Mouse (Mus musculus) limb, embryonic 14.5 days (tissue): ENCODE data around the gene Qars. TPM values are rescaled to one million over a fixed set of nuclear protein-coding genes. Genes with fewer than 3 reads are reported as not detected.

ENCODE experiments used
- ATAC-seq: fragments of 200-750 bp; cut with Nextera tagmentation; 2 replicates; pipeline ENCODE4 v1.8.0; 2017; ENCODE audit warnings: low read depth, moderate number of reproducible peaks, moderate TSS enrichment; ENCODE audit not compliant: low FRiP score
- DNase-seq: peaks from one replicate; pipeline ENCODE4 v3.0.0-alpha.2; 2015; ENCODE audit warnings: low spot score
- H3K27ac ChIP-seq: fragments of 300-500 bp; sonication (generic); replicated peaks from 2 replicates; pipeline ENCODE4 v1.5.1; 2014; ENCODE audit warnings: low read depth, mild to moderate bottlenecking, low read length, moderate library complexity, mixed read lengths
- H3K27me3 ChIP-seq: fragments of 300-500 bp; sonication (generic); 2 replicates; pipeline ENCODE4 v1.6.1; 2014; ENCODE audit warnings: low read length, mixed read lengths; ENCODE audit not compliant: control insufficient read depth, insufficient read depth
- H3K36me3 ChIP-seq: fragments of 300-500 bp; sonication (generic); 2 replicates; pipeline ENCODE4 v1.6.1; 2014; ENCODE audit warnings: mild to moderate bottlenecking, low read length, moderate library complexity, mixed read lengths; ENCODE audit not compliant: control insufficient read depth, insufficient read depth
- H3K4me1 ChIP-seq: fragments of 300-500 bp; sonication (generic); 2 replicates; pipeline ENCODE4 v1.6.1; 2014; ENCODE audit warnings: antibody characterized with exemption, low read length, mixed read lengths; ENCODE audit not compliant: control insufficient read depth, insufficient read depth
- H3K4me2 ChIP-seq: fragments of 300-500 bp; sonication (generic); replicated peaks from 2 replicates; pipeline ENCODE4 v1.6.1; 2014; ENCODE audit warnings: low read depth, mild to moderate bottlenecking, low read length, moderate library complexity; ENCODE audit not compliant: severe bottlenecking
- H3K4me3 ChIP-seq: fragments of 300-500 bp; sonication (generic); replicated peaks from 2 replicates; pipeline ENCODE4 v1.5.1; 2014; ENCODE audit warnings: low read length
- H3K9ac ChIP-seq: fragments of 300-500 bp; sonication (generic); 2 replicates; pipeline ENCODE4 v1.6.1; 2014; ENCODE audit warnings: mild to moderate bottlenecking, low read depth, low read length, moderate library complexity; ENCODE audit not compliant: severe bottlenecking
- H3K9me3 ChIP-seq: fragments of 300-500 bp; sonication (generic); 2 replicates; pipeline ENCODE4 v1.6.1; 2016; ENCODE audit warnings: low read length; ENCODE audit not compliant: control insufficient read depth
- POLR2A ChIP-seq: fragments of 200-500 bp; IDR thresholded peaks from 2 replicates; pipeline ENCODE4 v1.8.0; 2012; ENCODE audit warnings: inconsistent platforms, mild to moderate bottlenecking, moderate library complexity, borderline replicate concordance; ENCODE audit not compliant: insufficient read depth, insufficient read length; ENCODE audit errors: extremely low read depth
- WGBS: fragments of 180-500 bp; shearing (Covaris S2); extraction: QIAGEN DNeasy Blood & Tissue Kit; methylation state at CpG from one replicate; pipeline ENCODE4 v1.1.7; 2014; 5-methylcytosine and 5-hydroxymethylcytosine counted together
- polyA plus RNA-seq, 2 experiments: library from polyadenylated mRNA; depleted of rRNA in 1 of 2; stranded (reverse) in 1 of 2; unstranded in 1 of 2; fragments of >200 nt; fragmentation: Nextera tagmentation in 1 of 2; extraction: Ambion mirVana in 1 of 2; gene quantifications; 2 replicates each; pipeline versions ENCODE4 v1.2.1 to v1.2.3; 2012 to 2014

The Qars gene
- polyA plus RNA-seq, 2 experiments, result 117 to 238 TPM

- TF ChIP-seq POLR2A, result no peak
- ATAC-seq (no peak), DNase-seq (no peak)
- Histone ChIP-seq H3K36me3 (peaks cover 27% of the 10 kb centered on the region), H3K4me1 (peaks cover 6% of the 10 kb centered on the region), H3K4me3 (no peak overlapping the region), H3K4me2 (no peak overlapping the region), H3K9ac (no peak overlapping the region), H3K27ac (no peak overlapping the region), H3K9me3 (no peaks in the 10 kb centered on the region), H3K27me3 (no peaks in the 10 kb centered on the region)
- WGBS, result 96% methylated on average over 4 of the region's 4 CpGs
Measured at GRCm38 (mm10) chr9:108523341-108523740, 15.8 kb downstream of the Qars start.

DNA sequence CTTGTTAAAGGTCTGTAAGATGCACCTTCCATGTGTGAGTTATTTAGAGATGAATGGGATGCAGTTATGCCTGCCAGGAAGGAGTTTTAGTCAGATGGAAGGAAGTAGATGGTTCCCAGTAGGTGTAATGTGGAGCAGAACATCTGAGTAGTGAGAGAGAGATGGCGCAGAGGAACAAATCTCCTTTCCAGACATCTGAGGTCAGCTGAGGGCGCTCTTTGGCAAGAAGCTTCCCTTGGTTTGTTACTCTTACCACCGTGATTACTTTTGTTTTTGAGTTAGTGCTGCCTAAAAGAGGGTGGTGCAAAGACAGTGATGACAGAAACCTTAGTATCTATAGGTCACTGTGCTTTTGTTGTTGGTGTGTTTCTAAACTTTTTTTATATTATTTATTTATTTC is 17.9 kb downstream of the Qars start:
- H3K36me3 ChIP-seq, result peaks cover 33% of the 10 kb centered on the region
- H3K4me3 ChIP-seq, result no peak overlapping the region
- no peak for TF ChIP-seq POLR2A
- no peaks in the 10 kb centered on the region for H3K4me1 ChIP-seq
- no peak overlapping the region for H3K27ac ChIP-seq
- H3K9me3 ChIP-seq, result no peaks in the 10 kb centered on the region
- WGBS, result 87% methylated on average over 3 of the region's 3 CpGs
- H3K9ac ChIP-seq, result no peak overlapping the region
- ATAC-seq, result no peak
- no peak for DNase-seq
- H3K4me2 ChIP-seq, result no peak overlapping the region
- no peaks in the 10 kb centered on the region for H3K27me3 ChIP-seq

GRCm38 (mm10) chr9:108530954-108531353 is 23.4 kb downstream of the Qars start:
- ATAC-seq, result no peak
- Histone ChIP-seq H3K36me3 (peaks cover 76% of the 10 kb centered on the region), H3K27ac (no peak overlapping the region), H3K9ac (no peak overlapping the region), H3K4me3 (no peak overlapping the region), H3K27me3 (no peaks in the 10 kb centered on the region), H3K4me2 (no peak overlapping the region), H3K9me3 (no peaks in the 10 kb centered on the region), H3K4me1 (no peaks in the 10 kb centered on the region)
- no peak for DNase-seq
- TF ChIP-seq POLR2A, result no peak
- 91% methylated on average over 1 of the region's 1 CpGs for WGBS

- no peaks in the 10 kb centered on the region for H3K9me3 ChIP-seq
- no peak for ATAC-seq
- 98% methylated on average over 1 of the region's 1 CpGs for WGBS
- no peak for DNase-seq
- no peaks in the 10 kb centered on the region for H3K4me1 ChIP-seq
- peaks cover 81% of the 10 kb centered on the region for H3K36me3 ChIP-seq
- no peaks in the 10 kb centered on the region for H3K27me3 ChIP-seq
- no peak overlapping the region for H3K9ac ChIP-seq
- H3K27ac ChIP-seq, result no peak overlapping the region
- no peak overlapping the region for H3K4me2 ChIP-seq
- H3K4me3 ChIP-seq, result no peak overlapping the region
- no peak for TF ChIP-seq POLR2A
Measured at GRCm38 (mm10) chr9:108531496-108531895, 24.0 kb downstream of the Qars start.

GRCm38 (mm10) chr9:108540846-108541245 is 33.3 kb downstream of the Qars start:
- Histone ChIP-seq H3K4me3 (no peak overlapping the region), H3K9ac (no peak overlapping the region), H3K4me2 (no peak overlapping the region), H3K36me3 (peaks cover 90% of the 10 kb centered on the region), H3K27ac (no peak overlapping the region), H3K9me3 (no peaks in the 10 kb centered on the region), H3K27me3 (no peaks in the 10 kb centered on the region), H3K4me1 (no peaks in the 10 kb centered on the region)
- DNase-seq (no peak), ATAC-seq (no peak)
- TF ChIP-seq POLR2A, result no peak

- Histone ChIP-seq H3K27me3 (no peaks in the 10 kb centered on the region), H3K4me1 (no peaks in the 10 kb centered on the region), H3K4me2 (no peak overlapping the region), H3K4me3 (no peak overlapping the region), H3K9ac (no peak overlapping the region), H3K36me3 (peaks cover 93% of the 10 kb centered on the region), H3K9me3 (no peaks in the 10 kb centered on the region), H3K27ac (no peak overlapping the region)
- ATAC-seq (no peak), DNase-seq (no peak)
- 95% methylated on average over 3 of the region's 3 CpGs for WGBS
- no peak for TF ChIP-seq POLR2A
Measured at GRCm38 (mm10) chr9:108545986-108546385, 38.5 kb downstream of the Qars start.
